Mouse (Mus musculus) brain, embryonic 14.5 days (tissue): ENCODE measurements around the gene Nr0b2. TPM values are rescaled to one million over a fixed set of nuclear protein-coding genes. Genes with fewer than 3 reads are reported as not detected.
A peak's percentile ranks its signal among the peaks of the same experiment; 100 is the strongest.

Experiments
- DNase-seq: peaks from one replicate; pipeline ENCODE4 v3.0.0-alpha.2; 2011; ENCODE audit warnings: low read depth
- CTCF ChIP-seq: fragments of 200-500 bp; IDR thresholded peaks from 2 replicates; pipeline ENCODE4 v1.5.1; 2012; ENCODE audit warnings: inconsistent platforms, mild to moderate bottlenecking, moderate library complexity, borderline replicate concordance; ENCODE audit not compliant: insufficient read depth, insufficient read length; ENCODE audit errors: extremely low read depth
- POLR2A ChIP-seq: fragments of 200-500 bp; IDR thresholded peaks from 2 replicates; pipeline ENCODE4 v1.6.1; 2012; ENCODE audit warnings: mild to moderate bottlenecking, inconsistent platforms, borderline replicate concordance; ENCODE audit not compliant: poor library complexity, insufficient read depth, insufficient read length, severe bottlenecking; ENCODE audit errors: extremely low read depth
- polyA plus RNA-seq: library from polyadenylated mRNA; depleted of rRNA; stranded (reverse); fragments of >200 nt; gene quantifications from 2 replicates; pipeline ENCODE4 v1.2.3, GENCODE M21; 2012; rRNA removed

Nr0b2 gene
- polyA plus RNA-seq, 1 experiment, result not detected

GRCm38 (mm10) chr4:133598616-133599015 is 45.4 kb downstream of the Nr0b2 start:
- no peak for DNase-seq
- TF ChIP-seq CTCF, result no peak
- TF ChIP-seq POLR2A, result no peak

- no peak for DNase-seq
- TF ChIP-seq CTCF (no peak), POLR2A (no peak)
These were observed 45.9 kb downstream of the Nr0b2 start for GRCm38 (mm10) chr4:133599116-133599515.

GRCm38 (mm10) chr4:133599571-133600073 is 46.4 kb downstream of the Nr0b2 start:
- TF ChIP-seq CTCF, result no peak
- DNase-seq, result peak; percentile 83

GRCm38 (mm10) chr4:133600306-133600705 is 47.1 kb downstream of the Nr0b2 start:
- no peak for DNase-seq
- TF ChIP-seq POLR2A, result no peak

- peak; percentile 38; the same call in 1 of the 2 replicates for TF ChIP-seq CTCF
- no peak for TF ChIP-seq POLR2A
- no peak for DNase-seq
These were observed 48.6 kb downstream of the Nr0b2 start, which contains the start of gene Sfn for GRCm38 (mm10) chr4:133601721-133602218. Gene Sfn, minus strand, starts transcription at chr4:133602168.

GRCm38 (mm10) chr4:133603056-133603455 is 49.9 kb downstream of the Nr0b2 start:
- DNase-seq, result no peak
- TF ChIP-seq CTCF (no peak), POLR2A (no peak)

GRCm38 (mm10) chr4:133604175-133604574 is 51.0 kb downstream of the Nr0b2 start:
- no peak for DNase-seq
- TF ChIP-seq CTCF (no peak), POLR2A (no peak)

- DNase-seq, result no peak
- no peak for TF ChIP-seq CTCF
- TF ChIP-seq POLR2A, result no peak
These were observed 51.7 kb downstream of the Nr0b2 start for GRCm38 (mm10) chr4:133604856-133605255.

- TF ChIP-seq POLR2A, result no peak
- no peak for TF ChIP-seq CTCF
- DNase-seq, result no peak
These were observed 52.2 kb downstream of the Nr0b2 start for GRCm38 (mm10) chr4:133605330-133605729.

Other genes with a start within 250 kb of the Nr0b2 start
- gene Wdtc1, start 199.9 kb upstream of the Nr0b2 start, polyA plus RNA-seq, result 38.6 and 49.6 TPM in 2 replicates
- 23.4 and 33.1 TPM in 2 replicates for gene Slc9a1, start 183.7 kb upstream of the Nr0b2 start, polyA plus RNA-seq
- 0.19 and 0.45 TPM in 2 replicates for gene Tent5b, start 73.2 kb upstream of the Nr0b2 start, polyA plus RNA-seq
- gene Trnp1, start 54.8 kb upstream of the Nr0b2 start, polyA plus RNA-seq, result 6.6 and 8.2 TPM in 2 replicates
- 0.40 and 0.51 TPM in 2 replicates for gene Kdf1, start 34.4 kb upstream of the Nr0b2 start, polyA plus RNA-seq
- 119 and 167 TPM in 2 replicates for gene Nudc, start 7.4 kb upstream of the Nr0b2 start, polyA plus RNA-seq
- 5.9 and 7.5 TPM in 2 replicates for gene Gpatch3, start 21.4 kb downstream of the Nr0b2 start, polyA plus RNA-seq
- 37.7 and 56.8 TPM in 2 replicates for gene Gpn2, start 31.0 kb downstream of the Nr0b2 start, polyA plus RNA-seq
- gene Sfn, start 48.8 kb downstream of the Nr0b2 start, polyA plus RNA-seq, result 10.0 and 11.9 TPM in 2 replicates
- 34.4 and 39.9 TPM in 2 replicates for gene Zdhhc18, start 96.8 kb downstream of the Nr0b2 start, polyA plus RNA-seq
- gene Pigv, start 119.3 kb downstream of the Nr0b2 start, polyA plus RNA-seq, result 11.7 and 12.8 TPM in 2 replicates
- gene Arid1a, start 203.4 kb downstream of the Nr0b2 start, polyA plus RNA-seq, result 75.4 and 121 TPM in 2 replicates